Mouse (Mus musculus): Measurements from ENCODE around the gene Gstm5. TPM values are rescaled to one million over a fixed set of nuclear protein-coding genes. Genes with fewer than 3 reads are reported as not detected.

Gene Gstm5
- polyA plus RNA-seq, 1 experiment from 2014 or later, result 270 TPM

DNA sequence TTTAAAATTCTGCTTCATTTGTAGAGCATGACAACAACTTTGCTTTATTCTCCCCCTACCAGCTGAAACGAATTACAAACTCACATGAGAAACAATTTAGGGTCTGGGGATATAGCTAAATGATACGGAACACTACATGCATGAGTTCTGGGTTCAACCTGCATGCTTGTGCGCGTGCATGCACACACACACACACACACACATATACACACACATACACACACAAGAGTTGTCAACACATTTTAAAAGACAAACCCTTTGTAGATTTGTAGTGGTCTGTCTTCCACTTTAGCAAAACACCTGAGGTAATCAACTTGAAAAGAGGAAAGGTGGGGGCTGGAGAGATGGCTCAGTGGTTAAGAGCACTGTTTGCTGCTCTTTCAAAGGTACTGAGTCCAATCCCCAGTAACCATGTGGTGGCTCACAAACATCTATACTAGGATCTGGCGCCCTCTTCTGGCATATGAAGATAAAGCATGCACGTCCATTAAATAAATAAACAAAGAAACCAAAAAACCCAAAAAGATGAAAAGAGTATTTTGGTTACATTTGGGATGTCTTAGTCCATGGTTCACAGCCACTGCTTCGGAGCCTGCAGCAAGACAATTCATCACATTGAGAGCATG, 22.3 kb downstream of the Gstm5 start:
- Histone ChIP-seq H3K36me3 (ENCODE audit: control insufficient read depth, insufficient read depth, low read length) (no peaks in the 10 kb centered on the region), H3K27me3 (ENCODE audit: control insufficient read depth, insufficient read depth, low read length) (no peaks in the 10 kb centered on the region), H3K4me1 (ENCODE audit: control insufficient read depth, insufficient read depth, low read length) (no peaks in the 10 kb centered on the region), H3K4me2 (no peak overlapping the region), H3K9ac (ENCODE audit: low read length) (no peak overlapping the region), H3K9me3 (ENCODE audit: control insufficient read depth, low read length) (no peaks in the 10 kb centered on the region), H3K4me3 (ENCODE audit: low read depth, low read length) (no peak overlapping the region), H3K27ac (ENCODE audit: low read depth, low read length) (no peak overlapping the region)
- DNase-seq (ENCODE audit: low spot score, missing footprints), result peak; percentile 92
- 57% methylated on average over 7 of the region's 7 CpGs for WGBS
- peak; percentile 58; the same call in 1 of the 2 replicates for ATAC-seq (ENCODE audit: low FRiP score)

DNA sequence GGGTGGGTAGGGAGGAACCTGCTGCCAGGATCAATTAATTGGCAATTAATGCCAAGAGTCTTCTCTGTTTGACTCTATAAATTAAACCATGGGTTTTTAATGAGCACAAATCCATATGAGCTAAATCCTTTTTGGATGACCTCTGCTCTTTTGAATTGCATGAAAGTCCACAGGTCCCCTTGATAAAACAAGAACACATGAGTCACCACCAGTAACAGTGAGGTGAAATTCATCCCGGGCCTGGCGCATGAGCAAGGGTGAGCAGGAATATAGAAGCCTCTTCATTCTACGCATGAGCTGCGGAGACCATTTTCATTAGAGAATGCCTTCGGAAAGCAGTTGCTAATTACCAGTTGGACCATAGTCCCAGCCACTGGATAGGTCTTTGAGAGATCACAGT, 24.7 kb downstream of the Gstm5 start:
- no peak for ATAC-seq (ENCODE audit: low FRiP score)
- Histone ChIP-seq H3K27ac (ENCODE audit: low read depth, low read length) (no peak overlapping the region), H3K9ac (ENCODE audit: low read length) (no peak overlapping the region), H3K36me3 (ENCODE audit: control insufficient read depth, insufficient read depth, low read length) (no peaks in the 10 kb centered on the region), H3K4me1 (ENCODE audit: control insufficient read depth, insufficient read depth, low read length) (no peaks in the 10 kb centered on the region), H3K9me3 (ENCODE audit: control insufficient read depth, low read length) (no peaks in the 10 kb centered on the region), H3K27me3 (ENCODE audit: control insufficient read depth, insufficient read depth, low read length) (no peaks in the 10 kb centered on the region), H3K4me2 (no peak overlapping the region), H3K4me3 (ENCODE audit: low read depth, low read length) (no peak overlapping the region)
- 95% methylated on average over 5 of the region's 5 CpGs for WGBS
- DNase-seq (ENCODE audit: low spot score, missing footprints), result no peak

DNA sequence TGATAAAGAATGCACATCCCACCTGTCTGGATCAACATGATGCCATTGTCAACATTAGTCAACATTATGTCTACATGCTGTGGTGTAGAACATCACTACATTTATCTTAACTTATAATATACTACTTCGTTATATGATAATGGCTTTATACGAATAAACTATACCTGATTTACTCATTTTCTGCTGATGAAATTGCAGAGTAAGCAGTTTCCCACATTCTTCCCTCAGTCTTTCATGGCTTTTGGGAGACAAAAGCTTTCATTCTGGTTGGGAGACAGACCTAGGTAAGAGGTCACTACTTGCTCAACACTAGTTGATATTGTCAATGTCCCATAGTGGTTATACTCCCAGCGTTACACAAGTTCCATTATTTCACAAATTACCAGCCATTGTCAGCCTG, 29.7 kb downstream of the Gstm5 start:
- no peaks in the 10 kb centered on the region for H3K9me3 ChIP-seq (ENCODE audit: control insufficient read depth, low read length)
- no peaks in the 10 kb centered on the region for H3K36me3 ChIP-seq (ENCODE audit: control insufficient read depth, insufficient read depth, low read length)
- H3K4me3 ChIP-seq (ENCODE audit: low read depth, low read length), result no peak overlapping the region
- no peaks in the 10 kb centered on the region for H3K27me3 ChIP-seq (ENCODE audit: control insufficient read depth, insufficient read depth, low read length)
- H3K9ac ChIP-seq (ENCODE audit: low read length), result no peak overlapping the region
- no peaks in the 10 kb centered on the region for H3K4me1 ChIP-seq (ENCODE audit: control insufficient read depth, insufficient read depth, low read length)
- H3K4me2 ChIP-seq, result no peak overlapping the region
- DNase-seq (ENCODE audit: low spot score, missing footprints) (no peak), ATAC-seq (ENCODE audit: low FRiP score) (no peak)
- H3K27ac ChIP-seq (ENCODE audit: low read depth, low read length), result no peak overlapping the region
- 89% methylated on average over 3 of the region's 3 CpGs for WGBS

DNA sequence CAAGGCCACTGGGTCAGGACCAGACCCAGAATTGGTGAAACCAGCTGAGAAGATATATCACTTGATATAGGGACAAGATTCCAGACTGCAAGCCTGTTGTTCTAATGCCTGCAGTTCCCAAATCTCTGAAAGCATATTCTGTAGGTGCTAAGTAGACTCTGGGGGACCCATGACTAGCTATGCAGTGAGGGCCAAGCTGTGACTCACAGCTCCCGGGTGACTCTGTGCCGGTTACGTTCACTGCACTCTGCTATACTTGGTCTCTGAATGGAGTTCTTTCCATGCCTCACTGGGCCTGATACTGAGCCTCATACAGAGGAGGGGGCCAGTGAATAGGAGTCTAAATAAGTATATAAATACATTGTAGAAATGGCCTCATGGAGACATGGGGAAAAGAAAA, 32.2 kb downstream of the Gstm5 start:
- Histone ChIP-seq H3K4me3 (ENCODE audit: low read depth, low read length) (no peak overlapping the region), H3K36me3 (ENCODE audit: control insufficient read depth, insufficient read depth, low read length) (no peaks in the 10 kb centered on the region), H3K9me3 (ENCODE audit: control insufficient read depth, low read length) (no peaks in the 10 kb centered on the region), H3K9ac (ENCODE audit: low read length) (no peak overlapping the region), H3K27me3 (ENCODE audit: control insufficient read depth, insufficient read depth, low read length) (no peaks in the 10 kb centered on the region), H3K27ac (ENCODE audit: low read depth, low read length) (no peak overlapping the region), H3K4me1 (ENCODE audit: control insufficient read depth, insufficient read depth, low read length) (peaks cover 5% of the 10 kb centered on the region), H3K4me2 (no peak overlapping the region)
- WGBS, result 76% methylated on average over 3 of the region's 3 CpGs
- ATAC-seq (ENCODE audit: low FRiP score) (no peak), DNase-seq (ENCODE audit: low spot score, missing footprints) (no peak)

DNA sequence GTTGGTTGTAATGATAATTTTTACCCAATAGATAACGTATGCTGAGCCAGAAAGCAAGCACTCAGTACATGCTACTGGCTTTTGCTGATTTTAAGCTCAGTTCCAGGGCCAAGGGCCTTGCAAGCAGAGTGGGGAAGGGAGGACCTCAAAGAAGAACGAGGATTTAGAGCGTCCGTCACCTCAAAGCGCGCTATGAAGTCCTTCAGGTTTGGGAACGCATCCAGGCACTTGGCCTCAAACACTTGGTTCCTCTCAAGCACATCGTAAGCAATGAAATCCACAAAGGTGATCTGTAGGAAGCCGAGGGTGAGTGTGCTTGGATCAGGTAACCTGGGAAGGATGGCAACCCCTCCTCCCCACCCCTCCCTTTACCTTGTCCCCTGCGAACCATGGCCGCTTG, 33.1 kb downstream of the Gstm5 start:
- Histone ChIP-seq H3K4me3 (ENCODE audit: low read depth, low read length) (no peak overlapping the region), H3K36me3 (ENCODE audit: control insufficient read depth, insufficient read depth, low read length) (no peaks in the 10 kb centered on the region), H3K9me3 (ENCODE audit: control insufficient read depth, low read length) (no peaks in the 10 kb centered on the region), H3K9ac (ENCODE audit: low read length) (no peak overlapping the region), H3K27me3 (ENCODE audit: control insufficient read depth, insufficient read depth, low read length) (no peaks in the 10 kb centered on the region), H3K4me1 (ENCODE audit: control insufficient read depth, insufficient read depth, low read length) (peaks cover 5% of the 10 kb centered on the region), H3K27ac (ENCODE audit: low read depth, low read length) (no peak overlapping the region), H3K4me2 (no peak overlapping the region)
- 84% methylated on average over 11 of the region's 11 CpGs for WGBS
- no peak for ATAC-seq (ENCODE audit: low FRiP score)
- DNase-seq (ENCODE audit: low spot score, missing footprints), result no peak

DNA sequence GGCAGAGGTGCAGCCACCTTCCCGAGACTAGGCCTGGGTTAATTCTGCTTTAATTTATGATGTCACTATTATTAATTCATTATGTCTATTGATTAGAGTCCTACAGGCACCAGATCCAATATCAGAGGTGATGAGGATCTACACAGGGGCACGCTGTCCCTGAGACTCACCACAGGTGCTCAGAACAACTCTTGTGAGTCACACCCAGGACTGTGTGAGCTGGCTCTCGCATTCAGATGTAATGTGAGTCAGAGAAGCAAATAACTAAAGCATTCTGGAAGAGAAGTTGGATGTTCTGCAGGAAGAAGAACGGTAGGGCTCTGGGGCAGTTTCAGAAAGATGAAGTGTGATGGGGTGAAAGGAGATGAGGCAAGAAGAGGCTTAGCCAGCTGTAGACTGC, 33.6 kb downstream of the Gstm5 start:
- Histone ChIP-seq H3K36me3 (ENCODE audit: control insufficient read depth, insufficient read depth, low read length) (no peaks in the 10 kb centered on the region), H3K9me3 (ENCODE audit: control insufficient read depth, low read length) (no peaks in the 10 kb centered on the region), H3K4me1 (ENCODE audit: control insufficient read depth, insufficient read depth, low read length) (peaks cover 5% of the 10 kb centered on the region), H3K4me2 (no peak overlapping the region), H3K4me3 (ENCODE audit: low read depth, low read length) (no peak overlapping the region), H3K27ac (ENCODE audit: low read depth, low read length) (no peak overlapping the region), H3K9ac (ENCODE audit: low read length) (no peak overlapping the region), H3K27me3 (ENCODE audit: control insufficient read depth, insufficient read depth, low read length) (no peaks in the 10 kb centered on the region)
- no peak for ATAC-seq (ENCODE audit: low FRiP score)
- no peak for DNase-seq (ENCODE audit: low spot score, missing footprints)
- WGBS, result 83% methylated on average over 4 of the region's 4 CpGs

DNA sequence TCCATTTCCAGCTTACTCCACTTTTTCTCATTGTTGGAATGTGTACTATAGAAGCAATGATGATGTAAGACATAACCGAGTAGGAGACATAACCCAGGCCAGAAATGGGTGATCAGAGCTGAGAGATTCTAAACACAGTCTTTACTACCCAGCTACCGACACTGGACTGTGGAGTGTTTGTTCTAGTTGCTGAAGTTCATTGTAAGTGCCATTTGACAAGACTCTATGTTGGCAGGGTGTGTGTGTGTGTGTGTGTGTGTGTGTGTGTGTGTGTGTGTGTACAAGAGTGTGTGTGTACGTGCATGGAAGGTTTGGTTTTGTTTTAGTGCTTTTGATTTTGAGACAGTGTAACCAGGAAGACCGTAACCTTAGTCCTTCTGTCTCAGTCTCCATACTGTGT, 34.1 kb downstream of the Gstm5 start:
- 90% methylated on average over 4 of the region's 4 CpGs for WGBS
- H3K4me1 ChIP-seq (ENCODE audit: control insufficient read depth, insufficient read depth, low read length), result peaks cover 5% of the 10 kb centered on the region
- DNase-seq (ENCODE audit: low spot score, missing footprints) (no peak), ATAC-seq (ENCODE audit: low FRiP score) (no peak)
- no peaks in the 10 kb centered on the region for H3K9me3 ChIP-seq (ENCODE audit: control insufficient read depth, low read length)
- H3K4me2 ChIP-seq, result no peak overlapping the region
- no peaks in the 10 kb centered on the region for H3K36me3 ChIP-seq (ENCODE audit: control insufficient read depth, insufficient read depth, low read length)
- H3K27me3 ChIP-seq (ENCODE audit: control insufficient read depth, insufficient read depth, low read length), result no peaks in the 10 kb centered on the region
- H3K9ac ChIP-seq (ENCODE audit: low read length), result no peak overlapping the region
- no peak overlapping the region for H3K27ac ChIP-seq (ENCODE audit: low read depth, low read length)
- H3K4me3 ChIP-seq (ENCODE audit: low read depth, low read length), result no peak overlapping the region

DNA sequence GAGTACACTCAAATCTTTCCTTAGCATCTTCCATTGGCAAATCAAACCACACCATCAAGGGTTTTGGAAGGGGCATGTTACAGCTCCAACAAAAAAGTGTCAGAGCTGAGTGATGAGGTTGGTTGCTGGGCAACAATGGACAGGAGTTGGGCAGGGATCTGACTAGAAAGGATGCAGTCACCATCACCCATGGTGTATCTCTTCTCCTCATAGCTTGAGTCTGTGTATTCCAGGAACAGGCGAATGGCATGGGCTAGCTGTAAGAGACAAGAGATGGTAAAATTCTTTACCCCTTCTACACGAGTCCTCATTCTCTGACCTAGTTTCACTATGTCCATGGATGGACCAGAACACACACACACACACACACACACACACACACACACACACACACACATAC, 35.5 kb downstream of the Gstm5 start:
- Histone ChIP-seq H3K27ac (ENCODE audit: low read depth, low read length) (peak overlapping the region; percentile 45), H3K4me3 (ENCODE audit: low read depth, low read length) (peak overlapping the region; percentile 2; the same call in 1 of the 2 replicates), H3K4me2 (peak overlapping the region; percentile 40), H3K9me3 (ENCODE audit: control insufficient read depth, low read length) (no peaks in the 10 kb centered on the region), H3K27me3 (ENCODE audit: control insufficient read depth, insufficient read depth, low read length) (no peaks in the 10 kb centered on the region), H3K36me3 (ENCODE audit: control insufficient read depth, insufficient read depth, low read length) (no peaks in the 10 kb centered on the region), H3K9ac (ENCODE audit: low read length) (peak overlapping the region; percentile 34), H3K4me1 (ENCODE audit: control insufficient read depth, insufficient read depth, low read length) (peaks cover 5% of the 10 kb centered on the region)
- 69% methylated on average over 2 of the region's 2 CpGs for WGBS
- DNase-seq (ENCODE audit: low spot score, missing footprints) (no peak), ATAC-seq (ENCODE audit: low FRiP score) (no peak)

DNA sequence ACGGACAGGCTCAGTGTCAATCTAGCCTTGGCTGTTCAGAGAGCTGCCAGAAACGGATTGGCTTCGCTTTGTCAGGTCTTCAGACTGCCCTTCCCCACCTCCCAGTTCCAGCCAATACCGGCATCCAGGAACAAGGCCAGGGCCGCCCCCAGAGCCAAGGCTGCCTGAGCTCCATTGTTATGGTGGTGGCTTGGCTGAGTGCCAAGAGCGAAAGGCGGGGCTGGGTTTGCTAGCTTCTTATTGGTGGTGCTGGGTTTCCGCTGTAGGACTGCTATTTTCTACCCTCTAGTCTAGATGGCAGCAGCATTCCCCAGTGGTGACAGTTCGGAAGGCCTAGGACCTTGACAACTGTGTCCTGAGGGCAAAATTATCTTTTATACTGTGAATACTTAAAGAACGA, 36.0 kb downstream of the Gstm5 start, which contains the start of gene Gstm7:
TSS of gene Gstm7 (minus strand) at position 148 of the 400 bp plus-strand sequence.
- Histone ChIP-seq H3K4me1 (ENCODE audit: control insufficient read depth, insufficient read depth, low read length) (peaks cover 5% of the 10 kb centered on the region), H3K9ac (ENCODE audit: low read length) (peak within 1 kb of the TSS; percentile 34), H3K36me3 (ENCODE audit: control insufficient read depth, insufficient read depth, low read length) (no peaks in the 10 kb centered on the region), H3K27ac (ENCODE audit: low read depth, low read length) (peak within 1 kb of the TSS; percentile 45), H3K4me3 (ENCODE audit: low read depth, low read length) (peak within 1 kb of the TSS; percentile 2; the same call in 1 of the 2 replicates), H3K9me3 (ENCODE audit: control insufficient read depth, low read length) (no peaks in the 10 kb centered on the region), H3K27me3 (ENCODE audit: control insufficient read depth, insufficient read depth, low read length) (no peaks in the 10 kb centered on the region), H3K4me2 (peak within 1 kb of the TSS; percentile 40)
- ATAC-seq (ENCODE audit: low FRiP score) (peak; percentile 99), DNase-seq (ENCODE audit: low spot score, missing footprints) (peak; percentile 100)
- 4% methylated on average over 10 of the region's 10 CpGs for WGBS

Measured in midbrain, embryonic 11.5 days (tissue).